Mouse (Mus musculus): ENCODE measurements around the gene Prss36. TPM values are rescaled to one million over a fixed set of nuclear protein-coding genes. Genes with fewer than 3 reads are reported as not detected.

The Prss36 gene
- polyA plus RNA-seq, 1 experiment = 4.3 TPM

- Histone ChIP-seq H3K4me1 (ENCODE audit: control insufficient read depth, insufficient read depth, low read length) (no peaks in the 10 kb centered on the region), H3K27ac (ENCODE audit: control insufficient read depth, insufficient read depth, low read depth, low read length, poor library complexity) (no peak within 1 kb of the TSS), H3K4me3 (replicated peaks; ENCODE audit: control insufficient read depth, low read depth, low read length) (no peak within 1 kb of the TSS)
- TF ChIP-seq POLR2A (IDR thresholded peaks at IDR 0.05; ENCODE audit: borderline replicate concordance, control insufficient read depth, low read depth, low read length) (no peak), CTCF (IDR thresholded peaks at IDR 0.05; ENCODE audit: control insufficient read depth, insufficient read depth, low read length) (no peak)
- 69% methylated on average over 6 of the region's 6 CpGs for WGBS
Observed at GRCm38 (mm10) chr7:127929923-127930322, 16.6 kb downstream of the Prss36 start, which contains the start of gene Prss8. Gene Prss8, minus strand, starts transcription at chr7:127930104.

GRCm38 (mm10) chr7:127928596-127928995, 17.9 kb downstream of the Prss36 start:
- WGBS = 84% methylated on average over 5 of the region's 5 CpGs
- no peak for TF ChIP-seq POLR2A (IDR thresholded peaks at IDR 0.05; ENCODE audit: borderline replicate concordance, control insufficient read depth, low read depth, low read length)
- no peak for TF ChIP-seq CTCF (IDR thresholded peaks at IDR 0.05; ENCODE audit: control insufficient read depth, insufficient read depth, low read length)
- Histone ChIP-seq H3K4me3 (replicated peaks; ENCODE audit: control insufficient read depth, low read depth, low read length) (no peak overlapping the region), H3K27ac (ENCODE audit: control insufficient read depth, insufficient read depth, low read depth, low read length, poor library complexity) (no peak overlapping the region), H3K4me1 (ENCODE audit: control insufficient read depth, insufficient read depth, low read length) (no peaks in the 10 kb centered on the region)

- no peak for TF ChIP-seq POLR2A (IDR thresholded peaks at IDR 0.05; ENCODE audit: borderline replicate concordance, control insufficient read depth, low read depth, low read length)
- no peak for TF ChIP-seq CTCF (IDR thresholded peaks at IDR 0.05; ENCODE audit: control insufficient read depth, insufficient read depth, low read length)
- H3K4me3 ChIP-seq (replicated peaks; ENCODE audit: control insufficient read depth, low read depth, low read length) = no peak overlapping the region
- H3K27ac ChIP-seq (ENCODE audit: control insufficient read depth, insufficient read depth, low read depth, low read length, poor library complexity) = no peak overlapping the region
- WGBS = 92% methylated on average over 11 of the region's 11 CpGs
- no peaks in the 10 kb centered on the region; the same call in 1 of the 2 replicates for H3K4me1 ChIP-seq (ENCODE audit: control insufficient read depth, insufficient read depth, low read length)
Observed at GRCm38 (mm10) chr7:127927726-127928125, 18.8 kb downstream of the Prss36 start.

GRCm38 (mm10) chr7:127926846-127927245, 19.7 kb downstream of the Prss36 start:
- H3K27ac ChIP-seq (ENCODE audit: control insufficient read depth, insufficient read depth, low read depth, low read length, poor library complexity) = no peak overlapping the region

GRCm38 (mm10) chr7:127926066-127926465, 20.5 kb downstream of the Prss36 start:
- TF ChIP-seq CTCF (IDR thresholded peaks at IDR 0.05; ENCODE audit: control insufficient read depth, insufficient read depth, low read length) = no peak
- TF ChIP-seq POLR2A (IDR thresholded peaks at IDR 0.05; ENCODE audit: borderline replicate concordance, control insufficient read depth, low read depth, low read length) = no peak
- Histone ChIP-seq H3K4me1 (ENCODE audit: control insufficient read depth, insufficient read depth, low read length) (peaks cover 3% of the 10 kb centered on the region), H3K4me3 (replicated peaks; ENCODE audit: control insufficient read depth, low read depth, low read length) (no peak overlapping the region), H3K27ac (ENCODE audit: control insufficient read depth, insufficient read depth, low read depth, low read length, poor library complexity) (no peak overlapping the region)
- 87% methylated on average over 8 of the region's 8 CpGs for WGBS

More at GRCm38 (mm10) chr7:127926846-127927245, 19.7 kb downstream of the Prss36 start:
- H3K4me3 ChIP-seq (replicated peaks; ENCODE audit: control insufficient read depth, low read depth, low read length) = no peak overlapping the region
- H3K4me1 ChIP-seq (ENCODE audit: control insufficient read depth, insufficient read depth, low read length) = peaks cover 3% of the 10 kb centered on the region
- 88% methylated on average over 11 of the region's 11 CpGs for WGBS
- no peak for TF ChIP-seq POLR2A (IDR thresholded peaks at IDR 0.05; ENCODE audit: borderline replicate concordance, control insufficient read depth, low read depth, low read length)
- TF ChIP-seq CTCF (IDR thresholded peaks at IDR 0.05; ENCODE audit: control insufficient read depth, insufficient read depth, low read length) = no peak

GRCm38 (mm10) chr7:127925252-127925651, 21.3 kb downstream of the Prss36 start:
- no peak for TF ChIP-seq POLR2A (IDR thresholded peaks at IDR 0.05; ENCODE audit: borderline replicate concordance, control insufficient read depth, low read depth, low read length)
- no peak for TF ChIP-seq CTCF (IDR thresholded peaks at IDR 0.05; ENCODE audit: control insufficient read depth, insufficient read depth, low read length)
- H3K4me3 ChIP-seq (replicated peaks; ENCODE audit: control insufficient read depth, low read depth, low read length) = no peak overlapping the region
- WGBS = 88% methylated on average over 5 of the region's 5 CpGs
- H3K27ac ChIP-seq (ENCODE audit: control insufficient read depth, insufficient read depth, low read depth, low read length, poor library complexity) = no peak overlapping the region
- peaks cover 3% of the 10 kb centered on the region for H3K4me1 ChIP-seq (ENCODE audit: control insufficient read depth, insufficient read depth, low read length)

- Histone ChIP-seq H3K4me1 (ENCODE audit: control insufficient read depth, insufficient read depth, low read length) (peaks cover 3% of the 10 kb centered on the region), H3K27ac (ENCODE audit: control insufficient read depth, insufficient read depth, low read depth, low read length, poor library complexity) (peak overlapping the region; percentile 43; the same call in 1 of the 2 replicates), H3K4me3 (replicated peaks; ENCODE audit: control insufficient read depth, low read depth, low read length) (no peak overlapping the region)
- TF ChIP-seq CTCF (IDR thresholded peaks at IDR 0.05; ENCODE audit: control insufficient read depth, insufficient read depth, low read length) = no peak
- TF ChIP-seq POLR2A (IDR thresholded peaks at IDR 0.05; ENCODE audit: borderline replicate concordance, control insufficient read depth, low read depth, low read length) = no peak
- WGBS = 89% methylated on average over 5 of the region's 5 CpGs
Observed at GRCm38 (mm10) chr7:127923714-127924113, 22.8 kb downstream of the Prss36 start.

- 20% methylated on average over 6 of the region's 6 CpGs for WGBS
- TF ChIP-seq POLR2A (IDR thresholded peaks at IDR 0.05; ENCODE audit: borderline replicate concordance, control insufficient read depth, low read depth, low read length) (no peak), CTCF (IDR thresholded peaks at IDR 0.05; ENCODE audit: control insufficient read depth, insufficient read depth, low read length) (no peak)
- H3K4me1 ChIP-seq (ENCODE audit: control insufficient read depth, insufficient read depth, low read length) = peaks cover 3% of the 10 kb centered on the region
- H3K4me3 ChIP-seq (replicated peaks; ENCODE audit: control insufficient read depth, low read depth, low read length) = no peak overlapping the region
- peak overlapping the region; percentile 96 for H3K27ac ChIP-seq (ENCODE audit: control insufficient read depth, insufficient read depth, low read depth, low read length, poor library complexity)
Observed at GRCm38 (mm10) chr7:127922451-127923275, 23.9 kb downstream of the Prss36 start.
